Mouse (Mus musculus) B cell, adult 67 days (primary cell): ENCODE data around the gene Rab8b. TPM values are rescaled to one million over a fixed set of nuclear protein-coding genes. Genes with fewer than 3 reads are reported as not detected.

Experiments
- total RNA-seq, 2 experiments: library from RNA; stranded (reverse); gene quantifications; 4 replicates each; pipeline ENCODE4 v1.2.4; 2023

The Rab8b gene
- 10 to 100 TPM; 34.0 to 36.7 TPM for total RNA-seq

GRCm38 (mm10) chr9:66919382-66919971 is at the start of gene Rab8b:
Gene Rab8b, minus strand, starts transcription at chr9:66919687.

GRCm38 (mm10) chr9:66945647-66946641 is 26.5 kb upstream of the Rab8b start, which contains the start of gene Rps27l:
Gene Rps27l, plus strand, starts transcription at chr9:66946086.

GRCm38 (mm10) chr9:66834318-66835096 is 85.0 kb downstream of the Rab8b start, which contains the start of gene Aph1c:
Gene Aph1c, minus strand, starts transcription at chr9:66834726.

GRCm38 (mm10) chr9:66796739-66797138 is 122.7 kb downstream of the Rab8b start, which contains the start of gene Gm10647:
Gene Gm10647, plus strand, starts transcription at chr9:66797039.

GRCm38 (mm10) chr9:66795464-66796324 is 123.8 kb downstream of the Rab8b start, which contains the start of gene Aph1b:
Gene Aph1b, minus strand, starts transcription at chr9:66795490.

Other genes starting within 250 kb of the Rab8b start
- gene Car12, start 206.0 kb downstream of the Rab8b start, total RNA-seq, result under 1 TPM; 0.24 to 0.55 TPM
- gene Aph1b, start 124.2 kb downstream of the Rab8b start, total RNA-seq, result 1 to 10 TPM; 1.3 to 2.2 TPM
- gene Gm10647, start 122.6 kb downstream of the Rab8b start, total RNA-seq, result not detected
- gene Aph1c, start 85.0 kb downstream of the Rab8b start, total RNA-seq, result 1 to 10 TPM in 1 of 2 experiments, under 1 TPM in 1; 0.49 to 1.5 TPM
- 10 to 100 TPM; 56.8 to 59.9 TPM for gene Rps27l, start 26.4 kb upstream of the Rab8b start, total RNA-seq
- 10 to 100 TPM; 33.9 to 35.6 TPM for gene Lactb, start 55.8 kb upstream of the Rab8b start, total RNA-seq
- gene Tpm1, start 129.7 kb upstream of the Rab8b start, total RNA-seq, result 10 to 100 TPM; 55.6 to 64.8 TPM